ENCODE assay signal across 14 mouse cellular contexts in the genomic region with DNA sequence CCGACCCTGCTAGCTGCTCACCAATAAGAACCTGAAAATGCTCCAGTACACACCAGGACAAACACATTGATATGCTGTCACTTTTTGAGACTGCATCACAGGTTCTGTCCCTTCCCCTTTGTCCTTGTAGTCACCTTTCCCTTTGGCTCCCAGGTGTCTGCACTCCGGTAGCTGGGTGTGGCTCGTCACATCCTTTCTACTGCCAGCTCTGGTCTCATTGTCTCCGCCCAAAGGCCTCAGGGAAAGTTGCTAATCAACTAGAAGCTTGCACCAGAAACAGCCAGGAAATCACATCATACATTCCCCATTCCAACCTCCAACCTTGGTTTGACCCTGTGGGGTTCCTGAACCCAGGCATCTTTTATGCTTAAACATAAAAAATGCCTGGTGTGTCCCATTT. TPM values are rescaled to one million over a fixed set of nuclear protein-coding genes. Genes with fewer than 3 reads are reported as not detected.
A peak's percentile ranks its signal among the peaks of the same experiment; 100 is the strongest.
DNase-seq lines count a peak whose midpoint lies in the region.
"Had no signal": no experiment of that assay in that cellular context is flagged by ENCODE, and none has a peak within 500 bp of the region (broad histone marks: within the 10 kb centered on the region; RNA-seq: fewer than 3 reads in every experiment).

No protein-coding gene starts in this region.

- peak; percentile 2 to 23 for DNase-seq in kidney, adult 8-10 months
- no peak for DNase-seq in kidney, postnatal 4 days
- DNase-seq in ES-CJ7 (ENCODE audit: low read depth, low spot score) (peak; percentile 83), R1 (ENCODE audit: low read depth, low spot score) (peak; percentile 84)
- DNase-seq in yolk sac, embryonic 10.5 days (ENCODE audit: low spot score) = peak; percentile 7
- DNase-seq in heart, adult 9 months (ENCODE audit: low spot score in 2 of 2) = no peak
- DNase-seq in left cerebral cortex, postnatal 4 days = no peak
- DNase-seq: adrenal gland, postnatal 10 days; cerebellum, adult 11 months; cerebellum, adult 9-10 months; cerebellum, postnatal 36 days; gastrocnemius, postnatal 10 days; heart, adult 18-20 months; heart, postnatal 14 days had no signal

- intact Hi-C loops in left cerebral cortex, postnatal 4 days (cut with DNase I) = no loop called here

RNA-seq across cellular contexts. Expression of a gene that starts 3.8 kb away (rescaled TPM):
- 10 to 100 TPM; 12.3 to 23.9 TPM for total RNA-seq in left cerebral cortex, postnatal 4 days (2021)

RNA-seq across cellular contexts. Expression of a gene that starts 15.1 kb away (rescaled TPM):
- total RNA-seq in left cerebral cortex, postnatal 4 days (2021) = 10 to 100 TPM; 12.1 to 12.3 TPM

RNA-seq across cellular contexts. Expression of a gene that starts 41.4 kb away (rescaled TPM):
- total RNA-seq in left cerebral cortex, postnatal 4 days (2021) = 100 to 1,000 TPM; 228 to 251 TPM

RNA-seq across cellular contexts. Expression of a gene that starts 57.6 kb away (rescaled TPM):
- total RNA-seq in left cerebral cortex, postnatal 4 days (2021) = 10 to 100 TPM in 1 of 2 experiments, 1 to 10 TPM in 1; 10.0 to 28.2 TPM
- total RNA-seq: heart, adult 18-20 months had no signal

RNA-seq across cellular contexts. Expression of a gene that starts 57.7 kb away (rescaled TPM):
- 1 to 10 TPM; 4.3 to 4.8 TPM for total RNA-seq in left cerebral cortex, postnatal 4 days (2021)
- total RNA-seq: gastrocnemius, postnatal 10 days; heart, adult 18-20 months had no signal

Comparison
In these comparisons a context has a peak if more than half of its experiments do, and no peak if none do; other contexts are left out.
1. DNase-seq: peak in kidney, adult 8-10 months (2 of 2), ES-CJ7 (single experiment), R1 (single experiment) and yolk sac, embryonic 10.5 days (single experiment); none in kidney, postnatal 4 days (0 of 2), heart, adult 9 months (0 of 2) and left cerebral cortex, postnatal 4 days (single experiment).